Mouse (Mus musculus) embryo, embryonic 11 days (tissue): ENCODE results near the gene Rimbp2.
"Not testable (repeated sequence)": the region's sequence is repeated elsewhere in the genome, so short reads cannot be mapped to it uniquely, and the experiment has no call there.

Experiments used
- DNase-seq: peaks from one replicate; pipeline ENCODE4 v3.0.0-alpha.2; 2015

Rimbp2 gene

DNA sequence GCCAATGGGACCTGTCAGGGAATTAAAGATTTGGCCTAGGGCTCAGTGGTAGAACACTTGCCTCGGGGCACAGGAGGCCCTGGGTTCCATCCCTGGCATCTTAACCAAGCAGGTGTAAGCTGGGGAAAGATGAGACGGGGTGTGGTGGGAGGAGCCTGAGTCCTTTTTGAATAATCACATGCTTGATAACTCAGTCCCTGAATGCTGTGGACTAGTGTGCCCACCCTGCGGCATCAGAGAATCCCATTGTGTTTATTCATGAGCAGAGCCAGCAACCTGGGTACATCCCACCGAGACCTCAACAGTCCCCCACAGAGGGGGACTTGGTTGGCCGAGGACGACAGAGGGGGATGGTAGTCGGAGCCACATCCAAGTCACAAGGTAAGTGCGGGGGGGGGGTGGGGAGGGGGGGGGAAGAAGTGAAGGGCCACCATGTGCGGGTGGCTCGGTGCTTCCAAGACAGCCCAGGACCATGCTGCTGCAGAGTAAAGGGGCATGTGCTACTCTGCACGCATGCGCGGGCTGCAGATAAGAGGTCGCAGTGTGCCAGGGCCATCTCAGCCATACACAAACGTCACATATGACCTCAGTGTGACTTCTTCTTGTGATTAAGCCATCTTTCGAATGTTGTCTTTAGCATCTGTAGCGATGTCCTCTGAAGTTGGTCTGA, 214.0 kb downstream of the Rimbp2 start:
- peak; percentile 29 for DNase-seq

DNA sequence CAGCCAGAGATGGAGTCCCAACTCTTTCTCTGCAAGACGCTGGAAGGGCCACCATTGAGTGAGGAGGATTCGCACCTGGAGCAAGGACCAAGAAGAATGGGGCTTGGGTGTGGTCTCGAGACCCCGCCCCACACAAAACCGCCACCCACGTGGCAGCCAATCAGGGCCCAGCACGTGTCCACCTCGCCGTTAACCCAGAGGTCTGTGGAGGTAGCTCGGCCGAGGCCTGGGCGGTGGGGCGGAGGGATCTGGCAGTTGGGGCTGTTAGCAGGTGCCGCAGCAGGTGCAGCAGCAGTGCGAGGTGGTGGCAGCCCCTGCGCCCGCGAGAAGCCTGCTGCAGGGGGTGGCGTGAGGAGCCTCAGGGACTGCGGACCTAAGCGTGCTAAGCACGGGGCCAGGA, 217.4 kb downstream of the Rimbp2 start:
- DNase-seq, result no peak

DNA sequence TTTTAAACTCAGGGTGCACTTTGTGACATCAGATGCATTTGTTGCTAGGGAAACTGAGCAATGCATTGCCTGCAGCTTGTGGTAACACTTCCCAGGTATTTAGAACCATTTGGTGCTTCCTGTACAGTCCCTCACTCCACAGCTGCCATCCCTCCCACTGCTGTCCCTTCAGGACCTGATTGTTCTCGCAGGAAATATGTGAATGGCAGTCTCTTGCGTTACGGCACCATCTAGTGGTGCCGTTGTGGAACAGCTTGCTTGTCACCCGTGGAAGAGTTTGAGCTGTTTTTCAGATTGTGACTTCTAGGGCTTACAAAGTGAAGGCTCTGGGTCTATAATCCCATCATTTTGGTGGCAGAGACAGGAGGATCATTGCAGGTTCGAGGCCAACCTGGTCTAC, 219.3 kb downstream of the Rimbp2 start:
- DNase-seq, result peak; percentile 77

DNA sequence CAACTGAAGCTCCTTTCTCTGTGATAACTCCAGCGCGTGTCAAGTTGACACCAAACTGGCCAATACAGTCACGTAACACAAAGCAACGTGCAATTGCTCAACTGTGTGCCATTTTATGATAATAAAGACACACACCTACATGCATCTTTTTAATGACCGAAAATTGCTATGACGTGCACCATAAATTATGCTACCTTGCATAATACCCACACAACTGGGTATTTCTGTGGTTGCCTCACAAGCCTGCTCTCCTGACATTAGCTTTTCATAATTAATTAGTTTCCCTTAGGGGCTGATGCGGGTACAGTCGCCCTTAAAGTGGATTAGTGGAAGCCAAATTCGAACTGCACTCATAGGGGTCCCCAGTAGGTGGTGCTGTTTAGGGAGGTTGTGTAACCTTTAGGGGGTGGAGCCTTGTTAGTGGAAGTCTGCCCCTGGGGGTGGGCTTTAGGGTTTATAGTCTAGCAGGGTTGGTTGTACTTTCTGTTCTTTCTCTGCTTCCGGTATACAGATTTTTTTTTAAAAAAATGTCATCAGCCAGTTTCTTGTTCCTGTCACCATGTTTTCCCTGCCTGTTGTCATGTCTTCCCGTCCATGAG, 220.8 kb downstream of the Rimbp2 start:
- DNase-seq, result peak; percentile 34

DNA sequence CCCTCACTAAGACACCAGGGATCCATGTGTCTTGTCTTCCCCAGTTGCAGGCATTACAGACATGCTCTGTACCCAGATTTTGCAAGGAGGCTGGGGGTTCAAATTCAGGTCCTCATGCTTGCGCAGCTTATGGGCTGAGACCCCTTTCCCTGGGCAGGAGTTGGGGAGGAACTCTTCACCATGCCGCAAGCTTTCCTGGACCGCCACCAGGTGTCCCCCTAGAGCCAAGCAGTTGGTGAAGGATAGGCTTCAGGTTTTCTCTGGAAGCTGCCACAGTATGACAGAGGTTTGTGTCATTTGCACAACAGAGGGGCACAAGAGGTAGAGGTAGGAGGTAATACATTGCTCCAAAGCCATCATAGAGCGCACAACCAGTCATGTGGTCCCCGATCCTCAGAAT, 222.7 kb downstream of the Rimbp2 start:
- peak; percentile 64 for DNase-seq

DNA sequence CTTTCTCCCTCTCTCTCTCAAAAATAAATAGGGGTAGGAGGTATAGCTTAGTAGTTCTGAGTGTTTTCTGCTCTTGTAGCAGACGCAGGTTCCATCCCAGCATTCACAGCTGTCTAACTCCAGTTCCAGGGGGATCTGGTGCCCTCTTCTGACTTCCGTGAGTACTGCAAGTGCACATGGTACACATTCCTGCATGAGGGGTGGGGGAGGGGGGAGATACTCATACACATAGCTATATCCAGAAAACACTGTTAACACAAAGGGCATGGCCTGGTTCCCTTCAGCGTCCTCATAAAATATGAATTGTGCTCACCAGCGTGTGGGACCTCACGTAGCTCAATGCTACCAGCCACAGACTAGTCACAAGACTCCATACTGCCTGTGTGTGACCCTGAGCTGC, 223.9 kb downstream of the Rimbp2 start:
- DNase-seq, result peak; percentile 53

DNA sequence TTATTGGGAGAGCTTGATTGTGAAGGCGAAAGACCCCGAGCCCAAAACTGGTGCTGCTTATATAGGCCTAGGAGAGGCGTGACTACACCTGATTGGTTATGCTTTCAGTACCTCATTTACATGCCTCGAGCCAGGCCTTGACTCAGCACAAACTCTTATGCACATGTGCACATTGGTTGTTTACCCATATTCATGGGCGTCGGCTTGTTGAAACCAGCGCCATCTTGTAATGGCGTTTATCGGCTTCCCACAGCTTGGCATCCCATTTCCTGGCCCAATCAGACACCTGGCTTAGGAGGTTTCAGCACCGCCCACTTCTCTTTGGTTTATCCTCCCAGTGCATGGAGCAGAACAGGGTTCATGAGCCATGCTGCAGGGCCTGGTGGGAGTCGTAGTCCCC, 232.8 kb downstream of the Rimbp2 start:
- not testable (repeated sequence) for DNase-seq

DNA sequence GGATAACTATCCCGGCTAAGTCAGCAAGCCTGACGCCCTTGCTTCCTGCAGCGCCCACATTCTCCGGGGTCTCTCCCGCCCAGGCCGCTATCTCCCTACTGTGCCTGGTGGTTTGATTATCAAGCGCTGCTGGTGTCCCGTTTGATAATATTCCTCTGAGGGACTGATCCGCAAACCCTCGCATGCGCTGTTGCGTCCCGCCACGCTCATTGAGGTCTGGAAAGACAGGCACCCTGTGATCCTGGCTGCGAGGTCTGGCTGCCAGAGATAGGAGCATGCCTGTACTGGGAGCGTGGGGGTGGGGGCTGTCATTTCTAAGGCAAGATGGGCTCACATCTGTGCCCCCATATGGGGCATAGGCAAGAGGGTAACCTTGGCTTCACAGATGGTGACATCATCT, 238.1 kb downstream of the Rimbp2 start:
- no peak for DNase-seq

DNA sequence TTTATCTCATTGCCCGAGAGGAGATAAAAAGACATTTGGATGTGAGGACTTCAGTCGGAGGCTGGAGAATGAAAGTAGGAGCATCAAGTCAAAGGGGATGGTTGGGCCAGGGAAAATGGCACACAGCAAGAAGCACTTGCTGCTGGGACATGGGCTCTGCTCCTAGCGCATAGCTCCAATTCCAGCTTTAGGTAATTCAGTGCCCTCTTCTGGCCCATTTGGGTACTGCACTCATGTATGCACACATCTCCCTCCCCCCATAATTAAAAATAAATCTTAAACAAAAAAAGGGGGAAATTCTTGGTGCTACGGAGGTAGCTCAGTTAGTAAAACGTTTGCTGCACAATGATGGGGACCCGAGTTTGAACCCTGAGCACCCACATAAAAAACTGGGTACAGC, 241.4 kb downstream of the Rimbp2 start:
- peak; percentile 37 for DNase-seq

DNA sequence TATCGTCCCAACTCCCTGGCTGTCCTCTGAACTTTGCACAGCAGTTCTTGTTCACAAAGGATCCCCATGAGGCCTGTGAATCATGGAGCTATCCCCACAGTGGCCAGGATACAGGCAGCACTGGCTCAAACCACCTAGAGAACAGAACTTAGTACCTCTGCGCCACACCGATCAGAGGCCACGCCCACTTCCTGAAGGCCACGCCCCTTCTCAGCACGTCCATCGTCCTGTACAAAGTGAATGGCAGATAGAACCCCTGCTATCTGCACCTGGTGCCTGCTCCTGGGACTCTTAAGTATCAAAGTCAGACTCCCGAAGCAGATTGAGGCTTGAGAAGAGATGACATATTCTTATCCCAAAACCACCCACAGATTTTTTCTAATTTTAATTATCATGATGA, 242.7 kb downstream of the Rimbp2 start:
- DNase-seq, result no peak

DNA sequence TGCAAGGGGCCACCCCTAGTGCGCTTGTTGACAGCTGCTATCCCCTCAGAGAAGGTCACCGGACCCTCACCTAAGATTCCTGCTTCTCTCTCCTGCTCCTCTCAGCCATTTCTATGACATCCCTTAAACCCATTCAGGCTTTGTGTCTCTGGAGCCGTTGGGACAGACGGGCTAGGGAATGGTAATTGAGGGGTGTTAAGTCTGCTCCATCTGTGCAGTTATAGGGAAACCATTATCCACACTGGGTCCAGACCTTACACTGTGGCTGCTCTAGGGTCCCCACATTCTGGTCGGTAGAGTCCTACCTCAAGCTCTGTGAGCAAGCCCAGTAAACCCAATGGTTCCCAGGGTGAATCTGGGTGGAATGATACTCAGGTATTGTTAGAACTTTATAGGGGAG, 244.4 kb downstream of the Rimbp2 start:
- DNase-seq, result no peak
